Mouse (Mus musculus): ENCODE data around the gene Tmem108.

The Tmem108 gene

DNA sequence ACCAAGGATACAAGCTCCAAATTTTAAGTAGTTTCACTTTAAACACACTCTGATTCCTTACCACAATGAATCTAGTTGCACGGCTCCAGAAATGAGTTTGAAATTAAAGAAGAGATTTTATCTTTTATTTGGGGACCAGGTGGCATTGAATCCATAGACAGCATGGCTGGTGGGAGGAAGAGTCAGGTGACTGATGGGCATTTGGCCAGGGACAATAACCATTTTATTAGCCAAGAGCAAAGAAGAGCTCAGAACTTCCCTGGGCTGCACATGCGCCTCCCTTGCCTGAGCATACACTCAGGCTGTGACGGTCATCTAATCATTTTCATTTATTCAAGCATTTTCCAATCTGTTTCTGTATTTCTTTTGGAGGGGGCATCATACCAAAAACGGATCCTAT, 135.5 kb downstream of the Tmem108 start:
- H3K4me3 ChIP-seq (replicated peaks; ENCODE audit: low read length) = no peak overlapping the region
- H3K4me1 ChIP-seq (replicated peaks; ENCODE audit: low read depth, low read length) = no peaks in the 10 kb centered on the region
- no peaks in the 10 kb centered on the region for H3K9me3 ChIP-seq (ENCODE audit: low read length)
- H3K27me3 ChIP-seq (ENCODE audit: insufficient read depth, low read length) = no peaks in the 10 kb centered on the region
- TF ChIP-seq NANOG (IDR thresholded peaks at IDR 0.05; ENCODE audit: borderline replicate concordance, low read length) (no peak), CTCF (conservative IDR thresholded peaks at IDR 0.05; ENCODE audit: low read length) (no peak), POU5F1 (IDR thresholded peaks at IDR 0.05; ENCODE audit: borderline replicate concordance, low read length) (no peak)
- H3K36me3 ChIP-seq (ENCODE audit: insufficient read depth, low read length) = no peaks in the 10 kb centered on the region

DNA sequence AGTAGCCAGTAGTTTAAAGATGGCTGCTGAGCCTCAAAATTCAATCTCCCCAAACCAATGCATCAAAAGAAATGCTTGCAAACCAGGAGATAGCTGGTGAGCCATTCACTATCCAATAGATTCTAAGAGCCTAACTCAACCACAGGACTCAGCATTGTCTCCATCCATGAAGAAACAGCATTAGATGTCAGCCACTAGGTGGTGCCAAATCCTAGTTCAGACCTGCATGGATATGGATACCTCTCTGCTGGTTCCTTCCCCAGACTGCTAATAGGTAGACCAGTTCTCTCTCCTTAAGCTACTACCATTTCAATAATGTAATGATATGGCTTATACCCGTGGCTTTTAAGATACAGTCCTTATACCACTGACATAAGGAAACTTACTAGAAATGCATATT, 137.0 kb downstream of the Tmem108 start:
- Histone ChIP-seq H3K9me3 (ENCODE audit: low read length) (no peaks in the 10 kb centered on the region), H3K4me3 (replicated peaks; ENCODE audit: low read length) (no peak overlapping the region), H3K4me1 (replicated peaks; ENCODE audit: low read depth, low read length) (no peaks in the 10 kb centered on the region), H3K27me3 (ENCODE audit: insufficient read depth, low read length) (no peaks in the 10 kb centered on the region), H3K36me3 (ENCODE audit: insufficient read depth, low read length) (no peaks in the 10 kb centered on the region)
- TF ChIP-seq CTCF (conservative IDR thresholded peaks at IDR 0.05; ENCODE audit: low read length) = peak; percentile 53
- TF ChIP-seq NANOG (IDR thresholded peaks at IDR 0.05; ENCODE audit: borderline replicate concordance, low read length) = no peak

DNA sequence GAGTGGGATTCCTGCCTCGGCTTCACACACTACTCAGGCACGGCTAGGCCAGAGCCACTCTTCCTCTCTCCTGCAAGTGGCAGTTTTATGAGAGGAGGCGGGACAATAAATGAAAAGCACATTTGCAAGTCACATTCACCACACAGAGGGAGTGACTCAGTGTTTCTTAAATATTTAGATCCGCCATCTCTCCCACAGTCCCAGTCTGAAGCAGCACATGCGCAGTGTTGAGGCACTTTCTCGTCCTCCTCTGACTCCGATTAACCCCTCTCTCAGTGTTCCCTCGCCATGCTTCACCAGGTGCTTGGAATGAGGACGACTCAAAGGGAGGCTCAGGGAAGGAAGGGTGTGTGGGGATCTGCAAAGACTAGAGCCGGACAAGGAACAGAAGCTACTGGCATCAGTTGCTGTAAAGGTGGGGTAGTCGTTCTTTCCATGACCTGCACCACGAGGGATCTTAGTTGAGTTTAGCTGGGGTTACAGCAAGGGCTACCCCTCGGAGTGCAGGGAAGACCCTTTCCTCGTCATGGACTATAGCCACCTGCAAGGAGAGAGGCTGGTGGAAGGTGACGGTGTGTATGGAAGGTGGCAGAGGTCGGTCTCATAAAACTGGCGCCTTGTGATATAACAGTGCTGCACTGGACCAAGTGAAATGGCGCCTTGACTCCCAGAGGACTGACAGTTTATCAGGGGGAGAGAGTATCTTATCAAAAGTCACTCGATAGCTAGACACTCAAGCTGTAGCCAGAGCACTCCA, 137.9 kb downstream of the Tmem108 start:
- Histone ChIP-seq H3K9me3 (ENCODE audit: low read length) (no peaks in the 10 kb centered on the region), H3K27me3 (ENCODE audit: insufficient read depth, low read length) (no peaks in the 10 kb centered on the region), H3K4me1 (replicated peaks; ENCODE audit: low read depth, low read length) (no peaks in the 10 kb centered on the region), H3K4me3 (replicated peaks; ENCODE audit: low read length) (no peak overlapping the region), H3K36me3 (ENCODE audit: insufficient read depth, low read length) (no peaks in the 10 kb centered on the region)
- no peak for TF ChIP-seq NANOG (IDR thresholded peaks at IDR 0.05; ENCODE audit: borderline replicate concordance, low read length)
- no peak for TF ChIP-seq POU5F1 (IDR thresholded peaks at IDR 0.05; ENCODE audit: borderline replicate concordance, low read length)
- no peak for TF ChIP-seq CTCF (conservative IDR thresholded peaks at IDR 0.05; ENCODE audit: low read length)

DNA sequence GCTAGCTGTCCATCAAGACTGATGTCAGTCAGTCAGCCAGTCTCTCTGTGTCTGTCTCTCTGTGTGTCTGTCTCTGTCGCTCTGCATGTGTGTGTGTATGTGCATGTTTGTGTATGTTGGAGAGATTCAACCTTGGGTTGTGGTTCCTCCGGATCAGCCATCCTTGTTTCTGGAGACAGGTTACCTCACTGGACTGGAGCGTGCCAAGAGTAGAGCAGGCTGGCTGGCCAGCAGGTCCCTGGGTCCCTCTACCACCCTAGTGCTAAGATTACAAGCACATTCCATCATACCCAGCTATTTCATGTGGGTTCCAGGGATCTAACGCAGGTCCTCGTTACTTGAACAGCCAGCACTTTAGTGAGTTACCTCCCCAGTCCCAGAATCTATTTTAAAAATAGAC, 138.6 kb downstream of the Tmem108 start:
- no peaks in the 10 kb centered on the region for H3K9me3 ChIP-seq (ENCODE audit: low read length)
- H3K36me3 ChIP-seq (ENCODE audit: insufficient read depth, low read length) = no peaks in the 10 kb centered on the region
- H3K27me3 ChIP-seq (ENCODE audit: insufficient read depth, low read length) = no peaks in the 10 kb centered on the region
- no peak overlapping the region for H3K4me3 ChIP-seq (replicated peaks; ENCODE audit: low read length)
- no peaks in the 10 kb centered on the region for H3K4me1 ChIP-seq (replicated peaks; ENCODE audit: low read depth, low read length)
- TF ChIP-seq NANOG (IDR thresholded peaks at IDR 0.05; ENCODE audit: borderline replicate concordance, low read length) (no peak), POU5F1 (IDR thresholded peaks at IDR 0.05; ENCODE audit: borderline replicate concordance, low read length) (no peak), CTCF (conservative IDR thresholded peaks at IDR 0.05; ENCODE audit: low read length) (no peak)

DNA sequence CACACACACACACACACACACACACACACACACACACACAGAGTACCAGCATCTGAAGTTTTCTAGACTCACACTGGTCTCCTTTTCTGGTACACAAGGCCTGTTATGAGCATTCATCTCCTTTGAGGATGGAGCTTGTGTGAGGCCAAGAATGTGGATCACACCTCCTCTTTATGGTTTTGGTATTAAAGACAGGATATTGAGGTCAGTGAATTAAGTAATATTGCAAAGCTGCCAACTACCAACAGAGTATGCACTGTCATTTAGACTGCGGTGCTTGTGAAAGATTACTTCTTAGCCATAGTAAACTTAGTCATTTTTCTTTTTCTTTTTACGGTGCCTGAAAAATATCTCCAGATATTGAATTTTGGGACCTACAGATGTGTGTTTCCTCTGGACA, 139.8 kb downstream of the Tmem108 start:
- Histone ChIP-seq H3K4me3 (replicated peaks; ENCODE audit: low read length) (no peak overlapping the region), H3K36me3 (ENCODE audit: insufficient read depth, low read length) (no peaks in the 10 kb centered on the region), H3K4me1 (replicated peaks; ENCODE audit: low read depth, low read length) (no peaks in the 10 kb centered on the region), H3K27me3 (ENCODE audit: insufficient read depth, low read length) (no peaks in the 10 kb centered on the region), H3K9me3 (ENCODE audit: low read length) (no peaks in the 10 kb centered on the region)
- TF ChIP-seq NANOG (IDR thresholded peaks at IDR 0.05; ENCODE audit: borderline replicate concordance, low read length) (no peak), POU5F1 (IDR thresholded peaks at IDR 0.05; ENCODE audit: borderline replicate concordance, low read length) (no peak), CTCF (conservative IDR thresholded peaks at IDR 0.05; ENCODE audit: low read length) (no peak)

DNA sequence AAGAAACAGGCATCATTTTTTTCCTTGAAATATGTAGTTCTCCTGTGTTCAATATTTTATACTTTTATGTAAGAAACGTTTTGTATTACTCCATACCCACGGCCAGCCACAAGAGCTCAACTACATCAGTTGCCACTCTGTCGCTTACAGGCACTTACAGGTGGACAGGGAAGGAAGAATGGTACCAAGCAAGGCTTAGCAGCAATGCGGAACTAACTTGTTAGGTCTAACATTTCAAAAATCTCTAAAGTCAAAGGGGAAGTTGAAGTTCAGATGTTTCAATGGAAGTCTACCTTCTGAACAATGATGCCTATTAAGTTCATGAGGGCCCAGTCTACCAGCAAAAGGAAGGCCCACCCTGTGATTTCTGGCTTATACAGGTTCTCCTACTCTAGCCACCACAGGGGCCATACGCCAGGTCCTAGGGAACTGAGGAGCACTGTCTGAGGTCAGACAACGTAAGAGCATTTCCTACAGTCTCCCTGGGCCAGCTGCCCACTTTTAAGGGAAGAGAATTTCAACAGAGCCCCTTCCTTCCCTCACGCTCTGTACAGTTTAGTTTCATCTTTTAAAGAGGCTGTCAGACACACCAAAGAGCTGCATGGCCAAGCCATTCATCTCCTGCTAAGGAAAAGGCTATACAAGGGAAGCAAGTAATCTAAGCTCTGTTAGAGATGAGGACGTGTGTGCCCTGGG, 141.0 kb downstream of the Tmem108 start:
- H3K36me3 ChIP-seq (ENCODE audit: insufficient read depth, low read length) = no peaks in the 10 kb centered on the region
- H3K4me3 ChIP-seq (replicated peaks; ENCODE audit: low read length) = no peak overlapping the region
- TF ChIP-seq CTCF (conservative IDR thresholded peaks at IDR 0.05; ENCODE audit: low read length) = no peak
- no peaks in the 10 kb centered on the region for H3K27me3 ChIP-seq (ENCODE audit: insufficient read depth, low read length)
- H3K4me1 ChIP-seq (replicated peaks; ENCODE audit: low read depth, low read length) = no peaks in the 10 kb centered on the region
- H3K9me3 ChIP-seq (ENCODE audit: low read length) = no peaks in the 10 kb centered on the region

DNA sequence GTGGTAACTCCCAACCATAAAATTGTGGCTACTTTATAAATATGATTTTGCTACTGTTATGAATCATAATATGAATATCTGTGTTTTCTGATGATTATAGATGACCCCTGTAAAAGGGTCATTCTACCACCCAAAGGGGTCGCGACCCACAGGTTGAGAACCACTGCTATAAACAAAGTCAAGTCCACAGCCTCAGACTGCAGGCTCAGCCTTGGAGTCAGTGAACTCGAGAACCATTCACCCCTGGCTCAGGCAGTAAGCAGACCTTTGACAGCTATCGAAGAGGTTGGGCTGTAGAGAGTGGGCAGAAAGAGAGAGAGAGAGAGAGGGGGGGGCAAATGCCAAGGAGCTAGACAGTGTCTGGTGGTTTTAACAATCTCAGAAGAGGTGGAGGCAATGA, 147.4 kb downstream of the Tmem108 start:
- no peak overlapping the region for H3K4me3 ChIP-seq (replicated peaks; ENCODE audit: low read length)
- H3K36me3 ChIP-seq (ENCODE audit: insufficient read depth, low read length) = no peaks in the 10 kb centered on the region
- no peak for TF ChIP-seq CTCF (conservative IDR thresholded peaks at IDR 0.05; ENCODE audit: low read length)
- TF ChIP-seq POU5F1 (IDR thresholded peaks at IDR 0.05; ENCODE audit: borderline replicate concordance, low read length) = no peak
- TF ChIP-seq NANOG (IDR thresholded peaks at IDR 0.05; ENCODE audit: borderline replicate concordance, low read length) = no peak

DNA sequence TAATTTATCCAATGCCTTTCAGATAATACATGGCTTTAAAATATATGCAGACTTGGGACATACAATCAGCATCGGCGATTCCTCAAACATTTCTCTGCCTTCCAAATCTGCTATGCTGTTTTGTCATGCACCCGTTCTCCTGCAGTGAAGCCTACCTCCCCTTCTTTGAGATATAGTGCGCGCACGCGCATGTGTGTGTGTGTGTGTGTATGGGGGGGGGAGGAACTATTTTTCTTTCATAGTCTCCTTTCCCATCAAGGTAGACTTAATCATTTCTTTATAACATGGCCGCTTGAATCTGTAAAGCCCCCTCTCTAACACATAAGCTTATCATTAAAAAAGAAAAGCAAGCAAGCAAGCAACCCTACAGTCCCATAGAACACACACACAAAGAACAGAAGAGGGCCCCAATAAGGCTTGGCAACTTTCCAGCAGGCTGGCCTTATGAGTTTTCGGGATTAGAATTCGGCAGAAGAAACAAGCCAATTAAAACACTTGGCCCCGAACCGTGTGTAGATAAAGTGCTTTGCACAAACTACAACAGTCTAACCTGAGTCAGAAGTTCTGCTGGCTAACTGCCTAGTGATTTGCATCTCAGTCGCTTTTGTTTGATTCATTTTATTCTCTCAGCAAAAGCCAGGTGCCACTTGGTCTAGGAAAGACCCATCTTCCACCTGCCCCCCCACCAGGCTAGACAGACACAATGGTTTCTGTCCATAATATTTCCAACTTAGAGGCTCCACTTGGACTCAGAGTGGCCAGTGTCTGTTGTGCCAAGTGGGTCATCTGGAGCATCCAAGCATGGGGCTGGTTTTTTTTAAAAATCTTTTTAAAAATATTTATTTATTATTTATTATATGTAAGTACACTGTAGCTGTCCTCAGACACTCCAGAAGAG, 153.2 kb downstream of the Tmem108 start:
- Histone ChIP-seq H3K36me3 (ENCODE audit: insufficient read depth, low read length) (no peaks in the 10 kb centered on the region), H3K27me3 (ENCODE audit: insufficient read depth, low read length) (no peaks in the 10 kb centered on the region), H3K9me3 (ENCODE audit: low read length) (peaks cover 10% of the 10 kb centered on the region), H3K4me1 (replicated peaks; ENCODE audit: low read depth, low read length) (no peaks in the 10 kb centered on the region), H3K4me3 (replicated peaks; ENCODE audit: low read length) (no peak overlapping the region)
- TF ChIP-seq POU5F1 (IDR thresholded peaks at IDR 0.05; ENCODE audit: borderline replicate concordance, low read length) (no peak), NANOG (IDR thresholded peaks at IDR 0.05; ENCODE audit: borderline replicate concordance, low read length) (no peak), CTCF (conservative IDR thresholded peaks at IDR 0.05; ENCODE audit: low read length) (no peak)

More for the DNA sequence above, 147.4 kb downstream of the Tmem108 start:
- no peaks in the 10 kb centered on the region for H3K27me3 ChIP-seq (ENCODE audit: insufficient read depth, low read length)
- H3K9me3 ChIP-seq (ENCODE audit: low read length) = peaks cover 8% of the 10 kb centered on the region
- no peaks in the 10 kb centered on the region for H3K4me1 ChIP-seq (replicated peaks; ENCODE audit: low read depth, low read length)
